Mouse (Mus musculus) forebrain, postnatal 0 days (tissue): ENCODE measurements around the gene Best1. TPM values are rescaled to one million over a fixed set of nuclear protein-coding genes. Genes with fewer than 3 reads are reported as not detected.
A peak's percentile ranks its signal among the peaks of the same experiment; 100 is the strongest.

Experiments
- ATAC-seq: fragments of 200-750 bp; cut with Nextera tagmentation; 2 replicates; pipeline ENCODE4 v1.8.0; 2017; ENCODE audit warnings: mild to moderate bottlenecking, moderate library complexity
- DNase-seq: peaks from one replicate; pipeline ENCODE4 v3.0.0-alpha.2; 2015
- H3K27ac ChIP-seq: fragments of 300-500 bp; sonication (generic); 2 replicates; pipeline ENCODE4 v1.5.1; 2014; ENCODE audit warnings: low read depth, mild to moderate bottlenecking, antibody characterized with exemption, low read length, moderate library complexity, mixed read lengths
- H3K27me3 ChIP-seq: fragments of 300-500 bp; sonication (generic); 2 replicates; pipeline ENCODE4 v1.6.1; 2014; ENCODE audit warnings: mild to moderate bottlenecking, low read length, mixed read lengths; ENCODE audit not compliant: insufficient read depth
- H3K36me3 ChIP-seq: fragments of 300-500 bp; sonication (generic); 2 replicates; pipeline ENCODE4 v1.6.1; 2014; ENCODE audit warnings: mild to moderate bottlenecking, moderate library complexity; ENCODE audit not compliant: insufficient read depth
- H3K4me1 ChIP-seq: fragments of 300-500 bp; sonication (generic); 2 replicates; pipeline ENCODE4 v1.6.1; 2014; ENCODE audit warnings: antibody characterized with exemption; ENCODE audit not compliant: insufficient read depth
- H3K4me2 ChIP-seq: fragments of 300-500 bp; sonication (generic); 2 replicates; pipeline ENCODE4 v1.6.1; 2014; ENCODE audit warnings: low read depth, mild to moderate bottlenecking, moderate library complexity
- H3K4me3 ChIP-seq: fragments of 300-500 bp; sonication (generic); 2 replicates; pipeline ENCODE4 v1.5.1; 2014; ENCODE audit warnings: low read depth, low read length, mixed read lengths
- H3K9ac ChIP-seq: fragments of 300-500 bp; sonication (generic); 2 replicates; pipeline ENCODE4 v1.6.1; 2014; ENCODE audit warnings: mild to moderate bottlenecking
- H3K9me3 ChIP-seq: fragments of 300-500 bp; sonication (generic); 2 replicates; pipeline ENCODE4 v1.6.1; 2016; ENCODE audit warnings: low read length
- CTCF ChIP-seq: sonication (generic); IDR thresholded peaks from 2 replicates; pipeline ENCODE4 v1.5.1; 2016; ENCODE audit warnings: antibody characterized with exemption, control low read depth, low read depth
- WGBS: fragments of 180-500 bp; shearing (Covaris S2); extraction: QIAGEN DNeasy Blood & Tissue Kit; methylation state at CpG from one replicate; pipeline ENCODE4 v1.1.7; 2014; 5-methylcytosine and 5-hydroxymethylcytosine counted together
- polyA plus RNA-seq: library from polyadenylated mRNA; unstranded; fragments of >200 nt; fragmentation: Nextera tagmentation; extraction: Ambion mirVana; gene quantifications from 2 replicates; pipeline ENCODE4 v1.2.1, GENCODE M21; 2015
- total RNA-seq: library from RNA; depleted of rRNA; stranded (reverse); fragments of >200 nt; gene quantifications from 2 replicates; pipeline ENCODE4 v1.2.3, GENCODE M21; 2014

Best1 gene
- total and polyA plus RNA-seq, 2 experiments from 2014 or later: 1.6 to 3.6 TPM

- Histone ChIP-seq H3K27ac (no peak overlapping the region), H3K36me3 (no peaks in the 10 kb centered on the region), H3K4me3 (no peak overlapping the region), H3K9ac (no peak overlapping the region), H3K9me3 (no peaks in the 10 kb centered on the region), H3K4me1 (no peaks in the 10 kb centered on the region), H3K27me3 (no peaks in the 10 kb centered on the region), H3K4me2 (no peak overlapping the region)
- DNase-seq (no peak), ATAC-seq (no peak; the same call in 1 of the 2 replicates)
- 80% methylated on average over 3 of the region's 3 CpGs for WGBS
- no peak for TF ChIP-seq CTCF
Observed at GRCm38 (mm10) chr19:9946986-9947385, 54.4 kb downstream of the Best1 start.

GRCm38 (mm10) chr19:9945800-9946564, 55.5 kb downstream of the Best1 start:
- Histone ChIP-seq H3K36me3 (no peaks in the 10 kb centered on the region), H3K9me3 (no peaks in the 10 kb centered on the region), H3K27me3 (no peaks in the 10 kb centered on the region), H3K4me2 (no peak overlapping the region), H3K4me1 (no peaks in the 10 kb centered on the region), H3K4me3 (no peak overlapping the region), H3K27ac (no peak overlapping the region), H3K9ac (no peak overlapping the region)
- TF ChIP-seq CTCF: no peak
- DNase-seq (no peak), ATAC-seq (no peak)
- WGBS: 91% methylated on average over 8 of the region's 8 CpGs

- no peak overlapping the region for H3K27ac ChIP-seq
- ATAC-seq (peak; percentile 36), DNase-seq (no peak)
- H3K4me3 ChIP-seq: no peak overlapping the region
- 57% methylated on average over 10 of the region's 10 CpGs for WGBS
- H3K36me3 ChIP-seq: no peaks in the 10 kb centered on the region
- no peak overlapping the region for H3K9ac ChIP-seq
- no peak for TF ChIP-seq CTCF
- H3K9me3 ChIP-seq: no peaks in the 10 kb centered on the region
- no peak overlapping the region for H3K4me2 ChIP-seq
- no peaks in the 10 kb centered on the region for H3K4me1 ChIP-seq
- no peaks in the 10 kb centered on the region for H3K27me3 ChIP-seq
Observed at GRCm38 (mm10) chr19:9942539-9943533, 58.6 kb downstream of the Best1 start.

DNA sequence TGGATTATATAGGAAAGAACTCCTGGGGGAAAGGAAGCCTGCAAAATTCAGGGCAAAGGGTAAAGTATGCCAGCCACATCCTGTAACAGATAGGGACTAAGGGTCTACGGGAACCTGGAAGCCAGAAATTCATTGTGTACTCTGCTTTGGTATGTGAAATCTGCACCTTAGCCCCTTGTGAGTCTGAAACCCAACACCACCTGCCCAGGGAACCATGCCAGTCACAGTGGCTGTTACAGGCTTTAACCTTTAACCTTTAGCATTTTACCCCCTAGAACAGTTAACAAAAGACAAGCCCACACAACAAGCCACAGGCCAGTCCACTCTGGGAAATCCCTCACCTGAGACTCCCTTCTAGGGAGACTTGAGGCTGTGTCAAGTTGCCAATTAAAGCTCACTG, 59.6 kb downstream of the Best1 start:
- no peaks in the 10 kb centered on the region for H3K4me1 ChIP-seq
- H3K4me2 ChIP-seq: no peak overlapping the region
- no peak overlapping the region for H3K9ac ChIP-seq
- 67% methylated on average over 1 of the region's 1 CpGs for WGBS
- H3K4me3 ChIP-seq: no peak overlapping the region
- H3K27me3 ChIP-seq: no peaks in the 10 kb centered on the region
- no peaks in the 10 kb centered on the region for H3K9me3 ChIP-seq
- no peaks in the 10 kb centered on the region for H3K36me3 ChIP-seq
- no peak overlapping the region for H3K27ac ChIP-seq
- TF ChIP-seq CTCF: no peak
- DNase-seq (no peak), ATAC-seq (no peak)

- no peak for ATAC-seq
- H3K27ac ChIP-seq: no peak overlapping the region
- H3K36me3 ChIP-seq: no peaks in the 10 kb centered on the region
- H3K9me3 ChIP-seq: no peaks in the 10 kb centered on the region
- 7% methylated on average over 4 of the region's 4 CpGs for WGBS
- DNase-seq: no peak
- H3K4me2 ChIP-seq: no peak overlapping the region
- H3K27me3 ChIP-seq: no peaks in the 10 kb centered on the region
- TF ChIP-seq CTCF: no peak
- no peak overlapping the region for H3K9ac ChIP-seq
- H3K4me1 ChIP-seq: no peaks in the 10 kb centered on the region
- no peak overlapping the region for H3K4me3 ChIP-seq
Observed at GRCm38 (mm10) chr19:9940903-9941302, 60.5 kb downstream of the Best1 start.

- Histone ChIP-seq H3K9ac (no peak overlapping the region), H3K9me3 (no peaks in the 10 kb centered on the region), H3K36me3 (no peaks in the 10 kb centered on the region), H3K27me3 (no peaks in the 10 kb centered on the region), H3K27ac (no peak overlapping the region), H3K4me3 (no peak overlapping the region), H3K4me2 (no peak overlapping the region), H3K4me1 (no peaks in the 10 kb centered on the region)
- WGBS: 56% methylated on average over 7 of the region's 7 CpGs
- DNase-seq: no peak
- TF ChIP-seq CTCF: no peak
- ATAC-seq: no peak; the same call in 1 of the 2 replicates
Observed at GRCm38 (mm10) chr19:9939841-9940240, 61.6 kb downstream of the Best1 start.

DNA sequence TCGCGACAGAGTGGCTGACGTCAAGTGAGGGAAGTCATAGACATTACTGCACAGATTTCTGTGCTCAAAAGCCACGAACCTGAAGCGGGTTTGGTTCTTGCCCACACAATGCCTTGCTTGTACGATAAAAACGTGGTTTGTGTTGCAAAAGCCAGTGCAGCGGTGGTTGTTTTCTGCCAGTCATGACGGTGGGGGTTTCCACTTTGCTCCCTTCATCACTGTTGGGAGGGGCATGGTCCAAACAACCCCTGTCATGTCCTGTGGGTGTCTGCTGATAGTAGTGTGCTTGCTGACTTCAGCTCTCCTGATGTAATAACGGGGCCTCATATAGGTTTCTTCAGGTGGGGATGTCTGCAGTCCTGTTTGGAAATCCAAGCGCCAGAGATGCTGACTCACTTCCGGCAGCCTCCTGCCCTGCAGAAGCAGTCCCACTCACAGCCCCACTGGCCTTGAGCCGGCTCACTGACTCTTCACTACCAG, 62.6 kb downstream of the Best1 start:
- Histone ChIP-seq H3K36me3 (no peaks in the 10 kb centered on the region), H3K4me1 (no peaks in the 10 kb centered on the region), H3K9me3 (no peaks in the 10 kb centered on the region), H3K9ac (no peak overlapping the region), H3K27ac (no peak overlapping the region), H3K4me2 (no peak overlapping the region), H3K27me3 (no peaks in the 10 kb centered on the region), H3K4me3 (no peak overlapping the region)
- ATAC-seq (no peak), DNase-seq (no peak)
- TF ChIP-seq CTCF: no peak
- WGBS: 75% methylated on average over 13 of the region's 13 CpGs
